Mouse (Mus musculus) CH12F3 (cell line): ENCODE measurements around the gene Olfr594.
"Not testable (repeated sequence)": the region's sequence is repeated elsewhere in the genome, so short reads cannot be mapped to it uniquely, and the experiment has no call there.

Source experiments
- in situ Hi-C: fragments of 300-500 bp; cut with MboI; formaldehyde crosslinking; loops from 2 replicates; pipeline ENCODE4 v1.14.3; 2020; ENCODE audit warnings: low sequenced_read_pairs

The Olfr594 gene

GRCm38 (mm10) chr7:103216696-103217095 is at the start of gene Olfr594:
Olfr594 (plus strand) TSS chr7:103216996.
- in situ Hi-C loops = no loop called here

- in situ Hi-C loops = no loop called here
These were observed 47.1 kb upstream of the Olfr594 start for GRCm38 (mm10) chr7:103169697-103170096.

GRCm38 (mm10) chr7:103178240-103178639 is 38.6 kb upstream of the Olfr594 start, which contains the start of gene Olfr591:
Olfr591 (minus strand) TSS chr7:103178340.
- in situ Hi-C loops = no loop called here

- in situ Hi-C loops = not testable (repeated sequence)
These were observed 32.3 kb upstream of the Olfr594 start, which contains the start of gene Olfr592 for GRCm38 (mm10) chr7:103184503-103184902. Olfr592 (plus strand) TSS chr7:103184803.

GRCm38 (mm10) chr7:103211562-103211961 is 5.2 kb upstream of the Olfr594 start, which contains the start of gene Olfr593:
Olfr593 (plus strand) TSS chr7:103211862.
- in situ Hi-C loops = no loop called here

- in situ Hi-C loops = not testable (repeated sequence)
These were observed 4.7 kb upstream of the Olfr594 start for GRCm38 (mm10) chr7:103212050-103212449.

- in situ Hi-C loops = not testable (repeated sequence)
These were observed 35.6 kb downstream of the Olfr594 start, which contains the start of gene Usp17ld for GRCm38 (mm10) chr7:103252405-103252804. Usp17ld (minus strand) TSS chr7:103252505.
